Mouse (Mus musculus) T-cell, adult 66 days (primary cell): ENCODE data around the gene Rnf217. TPM values are rescaled to one million over a fixed set of nuclear protein-coding genes. Genes with fewer than 3 reads are reported as not detected.

ENCODE experiments used
- total RNA-seq, 2 experiments: library from RNA; stranded (reverse); gene quantifications; 3 replicates in 1 of 2; 4 replicates in 1 of 2; pipeline ENCODE4 v1.2.4; 2023

Rnf217 gene
- total RNA-seq: under 1 TPM; 0.09 to 0.17 TPM

DNA sequence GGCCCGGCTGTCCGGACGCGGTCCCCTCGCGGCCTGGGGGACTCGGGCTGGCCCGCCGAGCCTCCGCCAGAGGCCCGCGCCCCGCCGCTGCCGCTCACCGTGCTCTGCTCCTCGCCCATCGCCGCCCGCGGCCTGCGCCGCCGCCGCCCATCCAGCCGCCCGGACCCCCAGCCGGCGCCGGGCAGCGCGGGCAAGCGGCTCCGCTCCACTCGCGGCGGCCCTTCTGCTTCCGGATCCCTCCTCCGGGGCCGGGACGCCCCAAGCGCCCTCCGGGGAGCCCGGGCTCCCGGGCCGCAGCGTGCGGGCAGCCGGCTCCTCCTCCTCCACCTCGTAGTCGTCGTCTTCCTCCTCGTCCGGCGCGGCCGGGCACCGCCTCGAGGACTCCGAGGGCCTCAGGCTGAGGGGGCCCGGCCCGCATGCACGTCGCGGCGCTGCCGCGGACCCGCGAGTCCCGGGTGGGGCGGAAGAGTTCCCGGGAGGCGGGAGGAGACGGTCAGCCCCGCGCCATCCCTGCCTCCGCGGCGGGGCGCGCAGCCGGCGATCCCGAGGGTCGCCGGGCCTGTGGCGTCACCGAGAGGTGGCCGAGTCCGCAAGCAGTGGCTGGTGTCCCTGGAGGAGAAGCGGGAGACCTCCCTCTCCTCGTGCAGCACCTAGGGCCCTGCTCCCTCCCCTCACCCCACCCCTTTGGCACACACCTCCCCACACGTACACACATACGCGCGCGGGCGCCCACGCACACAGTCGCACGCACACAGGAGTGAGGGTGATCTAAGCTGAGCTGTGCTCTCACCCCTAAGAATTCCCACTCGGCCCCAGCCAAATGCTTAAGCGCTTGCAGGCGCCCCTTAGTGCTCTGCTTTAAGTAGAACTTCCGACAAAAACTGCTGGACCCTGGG, at the start of gene Rnf217:
Gene Rnf217, minus strand, starts transcription at position 119 of the 896 bp plus-strand sequence.

DNA sequence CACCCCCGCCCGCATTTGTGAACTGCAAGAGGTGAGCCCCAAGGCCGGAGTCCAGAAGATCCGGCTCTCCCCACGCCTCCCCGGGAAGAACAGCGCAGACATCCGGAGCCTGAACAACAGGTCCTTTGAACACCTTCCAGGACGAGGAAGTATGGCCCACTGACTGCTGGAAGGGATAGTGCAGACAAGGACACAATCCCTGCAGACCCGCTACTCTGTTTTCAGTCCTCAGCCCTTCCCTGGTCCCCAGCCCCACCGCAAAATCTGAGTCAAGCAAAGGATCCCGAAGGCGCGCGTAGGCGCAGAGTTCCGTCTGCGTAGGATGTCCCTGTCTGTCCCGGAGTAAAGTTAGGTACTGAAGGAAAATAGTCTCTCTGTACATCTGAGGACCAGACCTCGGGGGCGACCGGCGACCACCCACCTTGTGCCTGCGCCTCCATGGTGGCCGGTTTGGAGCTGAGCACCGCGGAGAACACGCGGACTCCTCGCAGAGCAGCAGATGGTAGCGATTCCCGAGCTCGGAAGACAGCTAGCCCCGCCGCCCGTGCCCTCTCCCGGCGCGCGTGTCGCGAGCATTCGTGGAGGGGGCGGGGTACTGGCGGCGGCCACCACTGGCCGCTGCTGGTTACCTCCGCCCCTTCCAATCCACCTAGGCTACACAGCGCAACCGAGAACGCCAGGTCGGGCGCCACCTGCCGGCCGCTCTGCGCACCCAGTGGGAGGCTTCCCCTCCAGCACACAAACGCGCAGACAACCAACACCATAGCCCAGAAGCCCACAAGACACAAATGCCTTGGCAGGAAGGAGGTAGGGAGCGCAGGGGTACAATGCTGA, 163.5 kb downstream of the Rnf217 start, which contains the start of gene Tpd52l1:
Gene Tpd52l1, minus strand, starts transcription at position 668 of the 834 bp plus-strand sequence.

Other genes starting within 250 kb of the Rnf217 start
- not detected for gene Tpd52l1, start 163.2 kb downstream of the Rnf217 start, total RNA-seq